Mouse (Mus musculus) naive thymus-derived CD4-positive, alpha-beta T cell, adult 2 months (primary cell): Measurements from ENCODE around the gene Kazald1.
A peak's percentile ranks its signal among the peaks of the same experiment; 100 is the strongest.

ENCODE experiments used
- DNase-seq: peaks from one replicate; pipeline ENCODE4 v3.0.0-alpha.2; 2011; ENCODE audit warnings: low read depth

Kazald1 gene

GRCm38 (mm10) chr19:45077742-45078645 lies 3.0 kb downstream of the Kazald1 start:
- DNase-seq: no peak

- DNase-seq: peak; percentile 52
Observed at GRCm38 (mm10) chr19:45078971-45079764, 4.1 kb downstream of the Kazald1 start.

GRCm38 (mm10) chr19:45079769-45080515 lies 4.9 kb downstream of the Kazald1 start:
- DNase-seq: peak; percentile 85

- DNase-seq: no peak
Observed at GRCm38 (mm10) chr19:45080711-45081110, 5.7 kb downstream of the Kazald1 start.

- DNase-seq: peak; percentile 87
Observed at GRCm38 (mm10) chr19:45081279-45081678, 6.2 kb downstream of the Kazald1 start.

GRCm38 (mm10) chr19:45081841-45082550 lies 7.0 kb downstream of the Kazald1 start:
- peak; percentile 74 for DNase-seq

GRCm38 (mm10) chr19:45097868-45098267 lies 22.8 kb downstream of the Kazald1 start:
- DNase-seq: peak; percentile 35

GRCm38 (mm10) chr19:45100486-45101270 lies 25.6 kb downstream of the Kazald1 start:
- DNase-seq: no peak

- no peak for DNase-seq
Observed at GRCm38 (mm10) chr19:45105591-45105990, 30.6 kb downstream of the Kazald1 start.

GRCm38 (mm10) chr19:45106689-45107088 lies 31.6 kb downstream of the Kazald1 start:
- no peak for DNase-seq

GRCm38 (mm10) chr19:45110681-45111080 lies 35.6 kb downstream of the Kazald1 start:
- no peak for DNase-seq

GRCm38 (mm10) chr19:45112444-45112843 lies 37.4 kb downstream of the Kazald1 start:
- DNase-seq: no peak

GRCm38 (mm10) chr19:45113791-45114460 lies 38.9 kb downstream of the Kazald1 start:
- no peak for DNase-seq

GRCm38 (mm10) chr19:45114772-45115171 lies 39.7 kb downstream of the Kazald1 start:
- no peak for DNase-seq

GRCm38 (mm10) chr19:45116798-45117197 lies 41.8 kb downstream of the Kazald1 start:
- peak; percentile 18 for DNase-seq
